Mouse (Mus musculus) hindbrain, embryonic 11.5 days (tissue): ENCODE measurements around the gene Bcat2. TPM values are rescaled to one million over a fixed set of nuclear protein-coding genes. Genes with fewer than 3 reads are reported as not detected.

ENCODE experiments used
- ATAC-seq: fragments of 200-750 bp; cut with Nextera tagmentation; 2 replicates; pipeline ENCODE4 v1.8.0; 2017; ENCODE audit warnings: mild to moderate bottlenecking, moderate TSS enrichment, moderate library complexity; ENCODE audit not compliant: low FRiP score
- DNase-seq: peaks from one replicate; pipeline ENCODE4 v3.0.0-alpha.2; 2015; ENCODE audit warnings: low spot score
- H3K27ac ChIP-seq: fragments of 300-500 bp; sonication (generic); 2 replicates; pipeline ENCODE4 v1.5.1; 2014; ENCODE audit warnings: mild to moderate bottlenecking, low read depth, low read length
- H3K27me3 ChIP-seq: fragments of 300-500 bp; sonication (generic); 2 replicates; pipeline ENCODE4 v1.6.1; 2014; ENCODE audit warnings: mild to moderate bottlenecking, low read length, moderate library complexity, mixed read lengths; ENCODE audit not compliant: control insufficient read depth, insufficient read depth
- H3K36me3 ChIP-seq: fragments of 300-500 bp; sonication (generic); 2 replicates; pipeline ENCODE4 v1.6.1; 2014; ENCODE audit warnings: mild to moderate bottlenecking, low read length, moderate library complexity, mixed read lengths; ENCODE audit not compliant: control insufficient read depth, insufficient read depth
- H3K4me1 ChIP-seq: fragments of 300-500 bp; sonication (generic); replicated peaks from 2 replicates; pipeline ENCODE4 v1.6.1; 2014; ENCODE audit warnings: low read length, mixed read lengths; ENCODE audit not compliant: control insufficient read depth, insufficient read depth
- H3K4me2 ChIP-seq: fragments of 300-500 bp; sonication (generic); replicated peaks from 2 replicates; pipeline ENCODE4 v1.6.1; 2014; ENCODE audit warnings: mild to moderate bottlenecking, low read depth, low read length
- H3K4me3 ChIP-seq: fragments of 300-500 bp; sonication (generic); 2 replicates; pipeline ENCODE4 v1.5.1; 2014; ENCODE audit warnings: low read depth, low read length
- H3K9ac ChIP-seq: fragments of 300-500 bp; sonication (generic); 2 replicates; pipeline ENCODE4 v1.6.1; 2014; ENCODE audit warnings: low read depth, low read length
- H3K9me3 ChIP-seq: fragments of 300-500 bp; sonication (generic); 2 replicates; pipeline ENCODE4 v1.6.1; 2016; ENCODE audit warnings: low read length; ENCODE audit not compliant: control insufficient read depth
- WGBS: fragments of 180-500 bp; shearing (Covaris S2); extraction: QIAGEN DNeasy Blood & Tissue Kit; methylation state at CpG from one replicate; pipeline ENCODE4 v1.1.7; 2014; 5-methylcytosine and 5-hydroxymethylcytosine counted together
- polyA plus RNA-seq: library from polyadenylated mRNA; unstranded; fragments of >200 nt; fragmentation: Nextera tagmentation; extraction: Ambion mirVana; gene quantifications from 2 replicates; pipeline ENCODE4 v1.2.1, GENCODE M21; 2014

The Bcat2 gene
- polyA plus RNA-seq, 1 experiment from 2014 or later = 31.4 TPM

DNA sequence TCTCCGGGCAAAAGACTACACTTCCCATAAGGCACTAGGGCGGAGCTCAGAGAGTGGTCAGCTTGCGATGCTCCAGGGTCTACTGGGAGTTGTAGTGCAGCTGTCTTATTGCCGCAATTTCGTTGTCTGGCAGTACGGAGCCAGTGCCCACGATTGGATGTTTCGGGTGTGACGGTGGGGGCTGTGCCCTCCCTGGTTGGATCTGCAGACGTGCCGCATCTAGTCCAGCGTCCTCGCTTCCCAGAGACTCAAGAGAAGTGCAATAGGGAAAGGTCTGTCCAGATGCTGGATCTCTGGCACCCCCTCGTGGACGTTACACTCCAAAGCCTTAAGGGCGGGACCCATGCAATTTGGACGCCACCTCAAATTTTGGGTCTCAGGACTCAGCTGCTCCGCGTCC lies 19.2 kb downstream of the Bcat2 start:
- ATAC-seq (peak; percentile 97), DNase-seq (peak; percentile 94)
- peak overlapping the region; percentile 25 for H3K4me3 ChIP-seq
- no peak overlapping the region; the same call in 1 of the 2 replicates for H3K27ac ChIP-seq
- 5% methylated on average over 19 of the region's 19 CpGs for WGBS
- no peaks in the 10 kb centered on the region for H3K4me1 ChIP-seq
- H3K9me3 ChIP-seq = no peaks in the 10 kb centered on the region
- peak overlapping the region; percentile 41 for H3K4me2 ChIP-seq
- H3K27me3 ChIP-seq = no peaks in the 10 kb centered on the region
- H3K9ac ChIP-seq = peak overlapping the region; percentile 47; the same call in 1 of the 2 replicates
- no peaks in the 10 kb centered on the region for H3K36me3 ChIP-seq

DNA sequence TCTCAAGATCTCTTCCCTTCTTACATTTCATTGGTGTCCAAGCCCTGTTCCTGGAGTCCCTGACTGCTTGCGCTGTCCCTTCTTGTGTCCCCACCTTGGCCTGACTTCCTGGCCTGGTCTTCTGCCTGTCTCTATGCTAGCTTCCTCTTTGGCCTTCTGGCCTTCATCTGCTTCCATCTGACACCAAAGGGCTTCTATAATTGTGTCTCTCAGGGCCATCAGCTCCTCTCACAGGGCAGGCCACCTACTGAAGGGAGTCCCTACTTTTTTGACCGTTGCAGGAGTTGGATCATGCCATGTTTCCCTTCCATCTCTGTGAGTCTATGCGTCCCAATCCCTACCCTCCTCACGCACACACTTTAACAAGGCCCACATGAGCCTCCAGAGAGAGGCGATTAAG lies 19.9 kb downstream of the Bcat2 start:
- Histone ChIP-seq H3K4me2 (no peak overlapping the region), H3K9ac (no peak overlapping the region), H3K4me3 (no peak overlapping the region), H3K9me3 (no peaks in the 10 kb centered on the region), H3K27ac (no peak overlapping the region), H3K27me3 (no peaks in the 10 kb centered on the region), H3K36me3 (no peaks in the 10 kb centered on the region), H3K4me1 (no peaks in the 10 kb centered on the region)
- ATAC-seq = no peak
- WGBS = 95% methylated on average over 5 of the region's 5 CpGs
- no peak for DNase-seq

GRCm38 (mm10) chr7:45590874-45591273 lies 20.9 kb downstream of the Bcat2 start:
- no peak overlapping the region for H3K9ac ChIP-seq
- no peak overlapping the region for H3K4me2 ChIP-seq
- DNase-seq (no peak), ATAC-seq (no peak)
- no peak overlapping the region for H3K27ac ChIP-seq
- no peaks in the 10 kb centered on the region for H3K4me1 ChIP-seq
- WGBS = 70% methylated on average over 3 of the region's 3 CpGs
- no peaks in the 10 kb centered on the region for H3K9me3 ChIP-seq
- H3K36me3 ChIP-seq = no peaks in the 10 kb centered on the region
- no peak overlapping the region for H3K4me3 ChIP-seq
- H3K27me3 ChIP-seq = no peaks in the 10 kb centered on the region

DNA sequence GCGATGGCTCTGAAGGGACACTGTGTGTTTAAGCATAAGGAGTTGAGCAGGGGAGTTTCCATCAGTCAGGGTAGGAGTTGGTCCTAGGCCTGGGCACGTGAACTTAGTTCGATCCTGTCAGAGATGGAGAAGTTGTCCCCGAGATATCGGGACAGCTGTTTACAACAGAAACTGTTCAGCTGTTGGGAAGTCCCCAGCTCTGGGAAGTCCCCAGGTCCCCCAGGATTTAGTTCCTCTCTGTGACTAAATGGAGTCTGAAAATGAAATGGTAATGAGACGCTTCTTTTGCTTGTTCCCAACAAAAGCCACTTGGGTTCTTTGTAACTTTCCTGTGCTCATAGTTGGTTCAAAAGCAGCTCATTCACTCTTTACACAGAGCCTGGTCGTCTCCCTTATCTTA lies 21.9 kb downstream of the Bcat2 start:
- H3K4me2 ChIP-seq = no peak overlapping the region
- 81% methylated on average over 7 of the region's 7 CpGs for WGBS
- no peak for ATAC-seq
- no peak overlapping the region for H3K4me3 ChIP-seq
- no peak overlapping the region for H3K27ac ChIP-seq
- no peaks in the 10 kb centered on the region for H3K27me3 ChIP-seq
- DNase-seq = no peak
- H3K9ac ChIP-seq = no peak overlapping the region
- H3K9me3 ChIP-seq = no peaks in the 10 kb centered on the region
- H3K36me3 ChIP-seq = no peaks in the 10 kb centered on the region
- no peaks in the 10 kb centered on the region for H3K4me1 ChIP-seq

- Histone ChIP-seq H3K4me2 (no peak overlapping the region), H3K4me3 (no peak overlapping the region), H3K4me1 (no peaks in the 10 kb centered on the region), H3K9ac (no peak overlapping the region), H3K36me3 (no peaks in the 10 kb centered on the region), H3K27ac (no peak overlapping the region), H3K27me3 (no peaks in the 10 kb centered on the region), H3K9me3 (no peaks in the 10 kb centered on the region)
- WGBS = 27% methylated on average over 10 of the region's 10 CpGs
- ATAC-seq = no peak
- DNase-seq = peak; percentile 80
Measured at GRCm38 (mm10) chr7:45593118-45593815, 23.3 kb downstream of the Bcat2 start.

DNA sequence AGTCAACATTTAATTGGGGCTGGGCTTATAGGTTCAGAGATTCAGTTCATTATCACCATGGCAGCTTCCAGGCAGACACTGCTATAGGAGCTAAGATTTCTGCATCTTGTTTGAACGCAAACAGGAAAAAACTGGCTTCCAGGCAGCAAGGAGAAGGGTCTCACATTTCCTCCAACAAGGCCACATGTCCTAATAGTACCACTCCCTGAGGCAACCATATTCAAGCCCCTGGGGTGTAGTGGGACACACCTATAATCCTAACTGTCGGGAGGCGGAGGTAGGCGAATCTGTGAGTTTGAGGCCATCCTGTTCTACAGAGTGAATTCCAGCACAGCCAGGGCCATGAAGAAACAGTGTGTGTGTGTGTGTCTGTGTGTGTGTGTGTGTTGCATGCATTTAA lies 25.2 kb downstream of the Bcat2 start:
- Histone ChIP-seq H3K4me1 (no peaks in the 10 kb centered on the region), H3K4me3 (no peak overlapping the region), H3K27ac (no peak overlapping the region), H3K4me2 (no peak overlapping the region), H3K27me3 (no peaks in the 10 kb centered on the region), H3K9ac (no peak overlapping the region), H3K36me3 (no peaks in the 10 kb centered on the region), H3K9me3 (no peaks in the 10 kb centered on the region)
- 86% methylated on average over 4 of the region's 4 CpGs for WGBS
- DNase-seq (no peak), ATAC-seq (no peak)

GRCm38 (mm10) chr7:45596107-45596506 lies 26.2 kb downstream of the Bcat2 start:
- H3K4me1 ChIP-seq = no peaks in the 10 kb centered on the region
- no peaks in the 10 kb centered on the region for H3K27me3 ChIP-seq
- H3K4me3 ChIP-seq = no peak overlapping the region
- H3K9ac ChIP-seq = no peak overlapping the region
- ATAC-seq (no peak), DNase-seq (no peak)
- WGBS = 85% methylated on average over 1 of the region's 1 CpGs
- no peak overlapping the region for H3K27ac ChIP-seq
- no peaks in the 10 kb centered on the region for H3K36me3 ChIP-seq
- H3K4me2 ChIP-seq = no peak overlapping the region
- H3K9me3 ChIP-seq = no peaks in the 10 kb centered on the region

GRCm38 (mm10) chr7:45597013-45597412 lies 27.1 kb downstream of the Bcat2 start:
- no peaks in the 10 kb centered on the region for H3K4me1 ChIP-seq
- no peak for DNase-seq
- no peak for ATAC-seq
- no peaks in the 10 kb centered on the region for H3K36me3 ChIP-seq
- no peak overlapping the region for H3K27ac ChIP-seq
- H3K9me3 ChIP-seq = no peaks in the 10 kb centered on the region
- no peak overlapping the region for H3K9ac ChIP-seq
- H3K27me3 ChIP-seq = no peaks in the 10 kb centered on the region
- H3K4me2 ChIP-seq = no peak overlapping the region
- 89% methylated on average over 5 of the region's 5 CpGs for WGBS
- H3K4me3 ChIP-seq = no peak overlapping the region

DNA sequence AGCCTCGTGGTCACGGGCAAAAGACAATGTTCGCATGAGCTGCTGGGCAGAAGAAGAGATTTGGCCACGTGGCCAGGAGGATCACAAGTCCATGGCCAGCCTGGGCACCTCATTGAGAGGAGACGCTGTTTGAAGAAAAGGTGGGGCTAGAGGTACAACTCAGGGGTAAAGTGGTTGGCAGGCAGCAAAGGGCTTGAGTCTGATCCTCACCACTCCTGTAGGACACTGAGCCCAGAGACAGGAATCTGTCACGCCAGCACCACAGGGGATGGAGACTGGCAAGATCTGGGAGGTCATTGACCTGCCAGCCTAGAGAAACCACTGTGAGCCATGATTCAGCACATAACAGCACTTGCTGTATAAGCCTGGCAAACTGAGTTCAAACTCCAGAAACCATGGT lies 27.6 kb downstream of the Bcat2 start:
- H3K4me2 ChIP-seq = no peak overlapping the region
- H3K27me3 ChIP-seq = no peaks in the 10 kb centered on the region
- H3K9ac ChIP-seq = no peak overlapping the region
- no peaks in the 10 kb centered on the region for H3K4me1 ChIP-seq
- DNase-seq (no peak), ATAC-seq (no peak)
- WGBS = 86% methylated on average over 6 of the region's 6 CpGs
- H3K36me3 ChIP-seq = no peaks in the 10 kb centered on the region
- H3K9me3 ChIP-seq = no peaks in the 10 kb centered on the region
- H3K4me3 ChIP-seq = no peak overlapping the region
- no peak overlapping the region for H3K27ac ChIP-seq
